Mouse (Mus musculus) yolk sac, embryonic 10.5 days (tissue): ENCODE results near the gene Krtap19-2.

ENCODE experiments used
- DNase-seq: peaks from one replicate; pipeline ENCODE4 v3.0.0-alpha.2; 2017; ENCODE audit warnings: low spot score

The Krtap19-2 gene

DNA sequence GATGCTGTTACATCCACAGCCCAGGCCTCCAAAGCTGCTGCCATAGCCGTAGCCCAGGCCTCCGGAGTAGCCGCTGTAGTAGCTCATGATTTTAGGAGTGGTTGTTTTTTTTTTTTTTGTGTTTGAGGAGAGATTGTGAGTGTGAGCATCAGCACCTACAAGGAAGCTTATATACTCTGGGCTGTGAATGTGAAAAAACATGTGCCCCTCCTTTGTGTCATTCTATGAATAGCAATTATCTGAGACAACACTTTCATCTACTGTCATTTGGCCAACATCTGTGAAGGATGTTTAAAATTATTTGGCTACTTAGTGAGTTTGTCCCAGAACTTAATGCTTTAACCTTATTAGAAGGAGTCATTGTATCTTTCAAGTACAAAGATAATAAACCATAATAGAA, at the start of gene Krtap19-2:
Krtap19-2 (minus strand) TSS at position 101 of the 400 bp plus-strand sequence.
- no peak for DNase-seq

DNA sequence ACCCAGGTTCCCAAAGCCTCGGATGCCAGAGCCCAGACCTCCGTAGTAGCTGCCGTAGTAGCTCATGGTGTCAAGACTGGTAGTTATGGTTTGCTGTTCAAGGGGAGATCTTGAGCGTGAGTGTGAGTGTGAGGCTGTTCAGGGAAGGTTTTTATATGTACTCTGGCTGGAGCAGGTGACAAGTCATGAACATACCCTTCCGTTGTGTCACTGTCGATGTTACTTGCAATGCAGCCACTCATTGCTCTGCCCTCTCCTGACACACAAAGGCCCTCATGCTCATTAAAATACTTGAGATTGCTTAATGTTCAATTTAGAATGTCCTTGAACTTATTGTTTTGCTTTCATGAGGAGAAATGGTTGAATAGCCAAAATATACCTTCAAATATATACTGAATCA, 22.3 kb upstream of the Krtap19-2 start, which contains the start of gene Krtap19-5:
Krtap19-5 (minus strand) TSS at position 101 of the 400 bp plus-strand sequence.
- DNase-seq = no peak

DNA sequence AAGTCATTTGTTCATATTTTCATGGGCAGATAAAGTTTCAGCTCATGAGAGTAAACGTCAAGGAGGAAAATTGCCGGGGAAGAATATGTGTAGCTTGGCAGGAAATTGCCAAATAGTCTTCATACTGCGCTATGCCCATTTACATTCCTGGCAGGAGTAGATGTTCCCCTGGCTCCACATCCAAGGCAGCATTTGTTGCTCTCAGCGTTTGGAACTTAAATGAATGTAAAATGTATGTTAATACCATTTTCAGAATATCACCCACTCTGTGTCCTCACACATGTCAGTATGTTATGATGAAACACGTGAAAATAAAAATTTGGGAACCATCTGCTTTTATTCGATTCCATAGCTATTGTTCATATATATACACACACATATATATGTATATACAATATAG, 12.8 kb upstream of the Krtap19-2 start:
- no peak for DNase-seq

DNA sequence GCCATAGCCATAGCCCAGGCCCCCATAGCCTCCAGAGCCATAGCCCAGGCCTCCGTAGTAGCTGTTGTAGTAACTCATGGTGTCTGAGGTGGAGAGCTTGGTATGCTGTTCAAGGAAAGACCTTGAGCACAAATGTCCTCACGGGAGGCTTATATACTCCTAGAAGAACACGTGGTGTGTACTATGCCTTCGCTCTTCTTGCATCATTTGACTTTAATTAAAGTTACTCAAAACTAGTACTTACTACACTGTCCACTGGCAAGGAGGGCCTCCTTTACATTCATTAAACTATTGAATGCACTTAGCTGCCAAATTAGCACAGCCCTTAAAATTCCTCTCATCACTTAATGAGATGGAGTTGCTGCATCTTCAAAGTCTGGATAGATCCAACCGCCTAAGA, 10.9 kb upstream of the Krtap19-2 start, which contains the start of gene Krtap19-4:
Krtap19-4 (minus strand) TSS at position 101 of the 400 bp plus-strand sequence.
- no peak for DNase-seq

DNA sequence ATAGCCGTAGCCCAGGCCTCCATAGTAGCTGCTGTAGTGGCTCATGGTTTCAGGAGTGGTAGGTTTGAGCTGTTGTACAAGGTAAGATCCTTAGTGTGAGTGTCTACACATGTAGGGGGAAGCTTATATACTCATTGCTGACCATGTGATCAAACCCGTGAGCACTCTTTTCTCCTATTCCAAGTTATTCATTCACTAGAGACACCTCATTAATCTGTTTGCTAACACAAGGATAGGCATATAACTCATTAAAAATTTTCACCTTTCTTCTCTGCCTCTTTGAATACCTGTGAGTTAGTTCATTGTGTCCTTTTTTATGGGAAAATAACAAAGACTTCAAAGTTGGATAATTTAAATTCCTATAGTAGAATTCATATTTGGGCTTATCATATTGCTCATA, 3.9 kb upstream of the Krtap19-2 start, which contains the start of gene Krtap19-3:
Krtap19-3 (minus strand) TSS at position 101 of the 400 bp plus-strand sequence.
- DNase-seq = no peak

DNA sequence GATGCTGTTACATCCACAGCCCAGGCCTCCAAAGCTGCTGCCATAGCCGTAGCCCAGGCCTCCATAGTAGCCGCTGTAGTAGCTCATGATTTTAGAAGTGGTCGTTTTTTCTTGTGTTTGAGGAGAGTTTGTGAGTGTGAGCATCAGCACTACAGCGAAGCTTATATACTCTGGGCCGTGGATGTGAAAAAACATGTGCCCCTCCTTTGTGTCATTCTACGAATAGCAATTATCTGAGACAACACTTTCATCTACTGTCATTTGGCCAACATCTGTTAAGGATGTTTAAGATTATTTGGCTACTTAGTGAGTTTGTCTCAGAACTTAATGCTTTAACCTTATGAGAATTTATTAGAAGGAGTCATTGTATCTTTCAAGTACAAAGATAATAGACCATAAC, 4.8 kb downstream of the Krtap19-2 start, which contains the start of gene Krtap19-1:
Krtap19-1 (minus strand) TSS at position 101 of the 400 bp plus-strand sequence.
- DNase-seq = no peak

DNA sequence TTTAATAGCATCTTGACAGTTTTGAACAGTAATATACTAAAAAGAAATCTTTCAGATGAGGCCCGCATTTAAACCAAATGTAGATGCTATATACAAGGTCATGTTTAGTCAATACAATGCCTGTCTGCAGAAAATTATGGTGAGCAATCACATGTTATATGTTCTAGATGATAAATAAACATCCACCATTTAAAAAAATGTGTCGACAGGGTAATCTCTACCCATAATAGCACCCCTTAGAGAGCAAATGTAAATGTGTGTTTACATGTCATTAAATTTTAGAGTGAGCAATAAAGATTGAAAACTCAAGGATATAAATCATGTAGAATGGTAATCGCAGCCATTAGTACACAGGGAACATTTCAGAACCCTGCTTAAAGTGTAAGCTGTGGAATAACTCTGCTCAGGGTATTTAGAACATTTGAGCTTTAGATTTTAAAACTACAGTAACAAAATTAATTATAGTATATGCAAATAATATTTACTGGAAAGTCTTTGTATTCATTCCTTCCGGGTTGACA, 9.1 kb downstream of the Krtap19-2 start:
- DNase-seq = no peak

DNA sequence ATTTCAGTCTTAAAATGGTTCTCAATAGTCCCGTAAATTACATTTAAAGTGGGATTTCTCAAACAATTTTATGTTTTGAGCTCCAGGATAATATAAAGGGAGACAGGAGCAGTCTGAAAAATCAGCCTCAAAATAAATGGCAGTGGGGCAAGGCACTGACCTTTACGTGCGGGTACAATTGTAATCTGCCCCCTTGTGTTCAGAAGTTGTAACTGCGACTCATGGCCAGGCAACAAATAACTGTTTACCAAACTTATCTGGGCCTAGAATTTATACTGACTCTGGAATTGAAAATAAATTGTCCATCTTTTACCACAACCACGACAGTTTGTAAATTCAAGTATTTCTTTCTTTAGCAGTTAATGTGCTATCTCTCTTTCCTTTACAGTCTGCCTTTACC, 22.6 kb downstream of the Krtap19-2 start:
- DNase-seq = no peak

DNA sequence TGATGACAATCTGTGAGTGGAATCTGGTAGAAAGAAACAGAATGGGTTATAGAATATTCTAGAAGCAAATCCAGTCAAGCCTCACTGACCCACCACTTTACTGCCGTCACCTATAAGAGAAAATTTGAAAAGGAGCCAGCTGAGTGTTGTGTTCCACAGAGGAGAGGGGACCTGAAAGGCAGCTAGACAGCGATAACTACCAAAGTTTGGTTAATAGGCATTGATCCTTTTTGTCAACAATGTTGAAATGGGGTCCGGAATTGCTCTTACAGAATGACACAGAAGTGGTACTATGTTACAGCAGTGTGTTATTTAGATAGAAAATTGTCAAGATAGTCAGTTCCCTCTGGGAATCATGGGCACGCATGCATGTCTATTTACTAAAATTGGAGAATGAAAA, 25.5 kb downstream of the Krtap19-2 start:
- DNase-seq = no peak

DNA sequence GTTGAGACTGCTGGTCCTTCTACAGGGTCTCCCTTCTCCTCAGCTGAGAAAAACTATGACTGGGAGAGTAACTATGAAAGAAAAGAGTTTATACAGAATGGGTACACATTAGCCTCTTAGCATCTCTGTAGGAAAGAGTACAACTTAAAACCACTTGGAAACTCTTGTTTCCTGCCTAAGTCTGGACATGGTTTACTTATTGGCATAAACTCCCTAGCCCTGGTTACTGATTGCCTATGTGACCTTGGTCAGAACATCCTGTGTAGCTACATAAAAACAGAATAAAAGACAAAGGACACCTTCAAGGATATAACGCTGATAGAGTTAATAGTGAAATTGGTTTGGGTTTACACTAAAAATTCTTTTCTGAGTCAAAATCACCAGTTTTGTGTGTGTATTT, 26.7 kb downstream of the Krtap19-2 start:
- DNase-seq = no peak

DNA sequence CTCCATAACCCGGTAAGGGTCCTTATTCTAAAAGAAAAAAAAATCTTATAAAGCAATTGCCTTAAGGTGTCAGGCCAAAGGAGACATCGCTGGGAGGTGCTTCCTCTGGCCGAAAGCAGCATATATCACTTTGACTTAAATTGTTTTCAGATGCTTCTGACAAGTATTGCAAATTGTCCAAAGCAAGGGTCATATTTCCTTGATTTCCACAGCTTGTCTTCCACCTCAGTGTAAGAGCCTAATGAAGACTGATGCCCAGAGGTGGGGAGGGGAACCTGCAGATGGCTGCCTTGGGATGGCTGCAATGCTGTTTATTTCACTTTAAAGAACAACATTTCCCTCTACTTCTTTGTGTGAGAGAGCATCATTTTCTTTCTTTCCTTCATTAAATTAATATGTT, 47.1 kb downstream of the Krtap19-2 start:
- DNase-seq = no peak

DNA sequence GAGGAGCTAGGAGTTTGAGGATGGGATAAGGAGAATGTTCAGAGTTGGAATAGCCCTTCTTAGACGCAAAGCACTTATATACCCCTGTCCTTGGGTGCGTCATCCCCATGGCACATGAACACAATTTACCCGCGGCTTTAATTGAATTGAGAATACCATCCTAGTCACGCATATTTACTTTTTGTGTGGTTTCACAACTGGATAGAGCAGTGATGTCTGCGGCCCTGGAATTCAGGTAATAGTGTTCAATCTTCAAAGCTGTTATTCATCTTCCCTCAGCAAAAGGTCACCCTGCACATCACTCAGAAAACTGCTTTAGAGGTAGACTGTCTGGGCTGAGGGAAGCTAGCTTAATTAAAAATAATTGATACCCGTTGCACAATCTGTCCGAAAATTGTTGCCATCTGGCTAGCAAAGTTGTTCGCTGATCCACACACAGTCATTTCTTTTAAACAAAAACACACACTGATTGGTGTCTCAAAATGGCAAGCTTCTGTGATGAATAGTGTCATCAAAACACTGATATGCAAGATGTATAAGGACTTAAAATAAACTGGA, 47.9 kb downstream of the Krtap19-2 start, which contains the start of gene Krtap14:
Krtap14 (minus strand) TSS at position 51 of the 558 bp plus-strand sequence.
- DNase-seq = no peak

DNA sequence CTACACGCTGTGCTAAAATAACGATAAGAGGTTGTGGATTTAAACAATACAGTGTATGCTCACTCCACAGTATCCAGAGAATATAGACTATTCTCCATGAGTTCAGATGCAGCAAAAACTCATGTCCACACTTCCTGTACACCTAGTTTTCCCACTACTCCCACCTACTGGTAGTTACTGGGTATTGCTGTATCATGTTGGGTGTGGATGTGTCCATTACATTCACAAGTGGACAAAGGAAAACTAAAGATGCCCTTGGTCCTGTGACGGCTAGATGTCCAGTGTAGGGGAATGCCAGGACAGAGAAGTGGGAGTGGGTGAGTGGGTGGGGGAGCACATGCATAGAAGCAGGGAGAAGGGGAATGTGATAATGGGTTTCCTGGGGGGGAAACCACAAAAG, 50.3 kb downstream of the Krtap19-2 start:
- DNase-seq = no peak
